Mouse (Mus musculus): ENCODE measurements around the gene Sgk1. TPM values are rescaled to one million over a fixed set of nuclear protein-coding genes. Genes with fewer than 3 reads are reported as not detected.

Gene Sgk1
- total RNA-seq, 1 experiment: 217 TPM

GRCm38 (mm10) chr10:21979286-21979965 is 97.4 kb downstream of the Sgk1 start:
- H3K9me3 ChIP-seq (ENCODE audit: control insufficient read depth, insufficient read depth, low read depth, low read length): no peaks in the 10 kb centered on the region
- peaks cover 10 to 15% of the 10 kb centered on the region in 2 experiments for H3K4me1 ChIP-seq (ENCODE audit: control insufficient read depth in 2 of 2, insufficient read depth in 2 of 2, low read length in 2 of 2, poor library complexity in 1 of 2)
- H3K4me3 ChIP-seq (ENCODE audit: insufficient read depth in 1 of 2, low read depth in 1 of 2, low read length in 2 of 2, poor library complexity in 1 of 2, severe bottlenecking in 1 of 2): peak overlapping the region; percentile 19 to 35; a peak in 3 of 4 replicates
- TF ChIP-seq CHD2 (IDR thresholded peaks at IDR 0.05; ENCODE audit: low read depth, low read length) (no peak), ZNF384 (IDR thresholded peaks at IDR 0.05; ENCODE audit: low read depth, low read length) (no peak), HCFC1 (IDR thresholded peaks at IDR 0.05; ENCODE audit: borderline replicate concordance, insufficient read depth, low read length) (no peak), ZC3H11A (IDR thresholded peaks at IDR 0.05; ENCODE audit: borderline replicate concordance, low read depth, low read length) (no peak), MAFK (IDR thresholded peaks at IDR 0.05; ENCODE audit: insufficient read depth, low read depth, low read length) (no peak)
- H3K36me3 ChIP-seq (ENCODE audit: control insufficient read depth, insufficient read depth, low read length, poor library complexity, severe bottlenecking): no peaks in the 10 kb centered on the region
- in situ Hi-C loops (cut with MboI; ENCODE audit: low sequenced_read_pairs in 2 of 2, unreplicated experiment in 2 of 2): no loop called here
- H3K27ac ChIP-seq (ENCODE audit: insufficient read depth, low read depth, low read length, poor library complexity, severe bottlenecking): peak overlapping the region; percentile 63; the same call in 1 of the 2 replicates
- DNase-seq (ENCODE audit: low read depth, low spot score): no peak
- H3K9ac ChIP-seq (ENCODE audit: insufficient read depth, low read depth, low read length, poor library complexity, severe bottlenecking): no peak overlapping the region; the same call in 1 of the 2 replicates

GRCm38 (mm10) chr10:21980780-21981435 is 98.9 kb downstream of the Sgk1 start:
- Histone ChIP-seq H3K4me1 (ENCODE audit: control insufficient read depth in 2 of 2, insufficient read depth in 2 of 2, low read length in 2 of 2, poor library complexity in 1 of 2) (peaks cover 12 to 15% of the 10 kb centered on the region in 2 experiments), H3K4me3 (ENCODE audit: insufficient read depth in 1 of 2, low read depth in 1 of 2, low read length in 2 of 2, poor library complexity in 1 of 2, severe bottlenecking in 1 of 2) (peak overlapping the region; percentile 3; a peak in 2 of 4 replicates), H3K36me3 (ENCODE audit: control insufficient read depth, insufficient read depth, low read length, poor library complexity, severe bottlenecking) (no peaks in the 10 kb centered on the region), H3K9ac (ENCODE audit: insufficient read depth, low read depth, low read length, poor library complexity, severe bottlenecking) (peak overlapping the region; percentile 44; the same call in 1 of the 2 replicates), H3K9me3 (ENCODE audit: control insufficient read depth, insufficient read depth, low read depth, low read length) (no peaks in the 10 kb centered on the region), H3K27ac (ENCODE audit: insufficient read depth, low read depth, low read length, poor library complexity, severe bottlenecking) (peak overlapping the region; percentile 85)
- TF ChIP-seq HCFC1 (IDR thresholded peaks at IDR 0.05; ENCODE audit: borderline replicate concordance, insufficient read depth, low read length): no peak
- no peak for TF ChIP-seq MAFK (IDR thresholded peaks at IDR 0.05; ENCODE audit: insufficient read depth, low read depth, low read length)
- TF ChIP-seq ZC3H11A (IDR thresholded peaks at IDR 0.05; ENCODE audit: borderline replicate concordance, low read depth, low read length): no peak
- no peak for TF ChIP-seq ZNF384 (IDR thresholded peaks at IDR 0.05; ENCODE audit: low read depth, low read length)
- no peak for TF ChIP-seq CHD2 (IDR thresholded peaks at IDR 0.05; ENCODE audit: low read depth, low read length)
- in situ Hi-C loops (cut with MboI; ENCODE audit: low sequenced_read_pairs in 2 of 2, unreplicated experiment in 2 of 2): no loop called here
- DNase-seq (ENCODE audit: low read depth, low spot score): no peak

- DNase-seq (ENCODE audit: low read depth, low spot score): no peak
- no peak for TF ChIP-seq CHD2 (IDR thresholded peaks at IDR 0.05; ENCODE audit: low read depth, low read length)
- no peak for TF ChIP-seq ZNF384 (IDR thresholded peaks at IDR 0.05; ENCODE audit: low read depth, low read length)
- no peak for TF ChIP-seq ZC3H11A (IDR thresholded peaks at IDR 0.05; ENCODE audit: borderline replicate concordance, low read depth, low read length)
- no peak for TF ChIP-seq HCFC1 (IDR thresholded peaks at IDR 0.05; ENCODE audit: borderline replicate concordance, insufficient read depth, low read length)
- Histone ChIP-seq H3K4me3 (ENCODE audit: insufficient read depth in 1 of 2, low read depth in 1 of 2, low read length in 2 of 2, poor library complexity in 1 of 2, severe bottlenecking in 1 of 2) (0 out of 4 replicates have a peak overlapping the region, but pooled peaks of 1 of the 2 experiments have one; percentile 9), H3K9ac (ENCODE audit: insufficient read depth, low read depth, low read length, poor library complexity, severe bottlenecking) (no peak overlapping the region; the same call in 1 of the 2 replicates), H3K27ac (ENCODE audit: insufficient read depth, low read depth, low read length, poor library complexity, severe bottlenecking) (peak overlapping the region; percentile 85), H3K9me3 (ENCODE audit: control insufficient read depth, insufficient read depth, low read depth, low read length) (no peaks in the 10 kb centered on the region), H3K36me3 (ENCODE audit: control insufficient read depth, insufficient read depth, low read length, poor library complexity, severe bottlenecking) (no peaks in the 10 kb centered on the region), H3K4me1 (ENCODE audit: control insufficient read depth in 2 of 2, insufficient read depth in 2 of 2, low read length in 2 of 2, poor library complexity in 1 of 2) (peaks cover 16% of the 10 kb centered on the region in 2 experiments)
- in situ Hi-C loops (cut with MboI; ENCODE audit: low sequenced_read_pairs in 2 of 2, unreplicated experiment in 2 of 2): no loop called here
Measured at GRCm38 (mm10) chr10:21982303-21982702, 100.3 kb downstream of the Sgk1 start.

GRCm38 (mm10) chr10:21988489-21988888 is 106.5 kb downstream of the Sgk1 start:
- in situ Hi-C loops (cut with MboI; ENCODE audit: low sequenced_read_pairs in 2 of 2, unreplicated experiment in 2 of 2): no loop called here
- no peak overlapping the region for H3K4me3 ChIP-seq (ENCODE audit: insufficient read depth in 1 of 2, low read depth in 1 of 2, low read length in 2 of 2, poor library complexity in 1 of 2, severe bottlenecking in 1 of 2)
- no peak overlapping the region for H3K9ac ChIP-seq (ENCODE audit: insufficient read depth, low read depth, low read length, poor library complexity, severe bottlenecking)
- peaks cover 18 to 25% of the 10 kb centered on the region in 2 experiments for H3K4me1 ChIP-seq (ENCODE audit: control insufficient read depth in 2 of 2, insufficient read depth in 2 of 2, low read length in 2 of 2, poor library complexity in 1 of 2)
- DNase-seq (ENCODE audit: low read depth, low spot score): peak; percentile 86
- TF ChIP-seq CHD2 (IDR thresholded peaks at IDR 0.05; ENCODE audit: low read depth, low read length) (0 out of 2 replicates have a peak, but pooled peaks have one; percentile 57), MAFK (IDR thresholded peaks at IDR 0.05; ENCODE audit: insufficient read depth, low read depth, low read length) (no peak)
- no peaks in the 10 kb centered on the region for H3K9me3 ChIP-seq (ENCODE audit: control insufficient read depth, insufficient read depth, low read depth, low read length)
- H3K27ac ChIP-seq (ENCODE audit: insufficient read depth, low read depth, low read length, poor library complexity, severe bottlenecking): peak overlapping the region; percentile 66; the same call in 1 of the 2 replicates
- no peaks in the 10 kb centered on the region for H3K36me3 ChIP-seq (ENCODE audit: control insufficient read depth, insufficient read depth, low read length, poor library complexity, severe bottlenecking)

Data from ES-E14 (cell line).